Mouse (Mus musculus) spleen, adult 2 months (tissue): ENCODE data around the gene Chchd10. TPM values are rescaled to one million over a fixed set of nuclear protein-coding genes. Genes with fewer than 3 reads are reported as not detected.
A peak's percentile ranks its signal among the peaks of the same experiment; 100 is the strongest.

ENCODE experiments used
- DNase-seq, 2 experiments: peaks; one replicate each; pipeline versions ENCODE4 v3.0.0 to v3.0.0-alpha.2; 2012 to 2021; ENCODE audit warnings: low spot score in 2 of 2, low read depth in 1 of 2
- H3K27ac ChIP-seq: fragments of 200-500 bp; 2 replicates; pipeline ENCODE4 v1.5.1; 2012; ENCODE audit warnings: low read length, inconsistent platforms; ENCODE audit not compliant: insufficient read depth
- H3K27me3 ChIP-seq: fragments of 200-500 bp; 2 replicates; pipeline ENCODE4 v1.6.1; 2012; ENCODE audit warnings: mild to moderate bottlenecking, moderate library complexity, low read length, inconsistent platforms; ENCODE audit not compliant: control insufficient read depth, insufficient read depth
- H3K36me3 ChIP-seq: fragments of 200-500 bp; 2 replicates; pipeline ENCODE4 v1.6.1; 2012; ENCODE audit warnings: mild to moderate bottlenecking, low read length, inconsistent platforms; ENCODE audit not compliant: control insufficient read depth, insufficient read depth
- H3K4me1 ChIP-seq: fragments of 200-500 bp; 2 replicates; pipeline ENCODE4 v1.6.1; 2011; ENCODE audit warnings: inconsistent platforms; ENCODE audit not compliant: control insufficient read depth, insufficient read depth, insufficient read length
- H3K4me3 ChIP-seq: fragments of 200-500 bp; 2 replicates; pipeline ENCODE4 v1.5.1; 2011; ENCODE audit warnings: mild to moderate bottlenecking, inconsistent platforms; ENCODE audit not compliant: insufficient read depth, insufficient read length; ENCODE audit errors: extremely low read depth
- CTCF ChIP-seq: fragments of 200-500 bp; IDR thresholded peaks from 2 replicates; pipeline ENCODE4 v1.5.1; 2011; ENCODE audit warnings: mild to moderate bottlenecking, inconsistent platforms; ENCODE audit not compliant: insufficient read depth, insufficient read length, insufficient replicate concordance; ENCODE audit errors: extremely low read depth
- POLR2A ChIP-seq: fragments of 200-500 bp; IDR thresholded peaks from 2 replicates; pipeline ENCODE4 v1.6.1; 2011; ENCODE audit warnings: low read depth, low read length, inconsistent platforms
- WGBS: fragments of 180-500 bp; shearing (Covaris S2); methylation state at CpG from one replicate; pipeline ENCODE4 v1.1.7; 2018; 5-methylcytosine and 5-hydroxymethylcytosine counted together
- polyA plus RNA-seq: library from polyadenylated mRNA; depleted of rRNA; stranded (reverse); fragments of >200 nt; gene quantifications from 2 replicates; pipeline ENCODE4 v1.2.3, GENCODE M21; 2012

Gene Chchd10
- polyA plus RNA-seq, 1 experiment = 86.8 TPM

- no peaks in the 10 kb centered on the region for H3K27me3 ChIP-seq
- H3K4me3 ChIP-seq = peak overlapping the region; percentile 99
- H3K36me3 ChIP-seq = no peaks in the 10 kb centered on the region
- TF ChIP-seq POLR2A = no peak
- TF ChIP-seq CTCF = no peak
- peak overlapping the region; percentile 71 for H3K27ac ChIP-seq
- H3K4me1 ChIP-seq = no peaks in the 10 kb centered on the region; the same call in 1 of the 2 replicates
- no peak for DNase-seq
- WGBS = 6% methylated on average over 22 of the region's 22 CpGs
Observed at GRCm38 (mm10) chr10:75921726-75922560, 11.0 kb upstream of the Chchd10 start.

DNA sequence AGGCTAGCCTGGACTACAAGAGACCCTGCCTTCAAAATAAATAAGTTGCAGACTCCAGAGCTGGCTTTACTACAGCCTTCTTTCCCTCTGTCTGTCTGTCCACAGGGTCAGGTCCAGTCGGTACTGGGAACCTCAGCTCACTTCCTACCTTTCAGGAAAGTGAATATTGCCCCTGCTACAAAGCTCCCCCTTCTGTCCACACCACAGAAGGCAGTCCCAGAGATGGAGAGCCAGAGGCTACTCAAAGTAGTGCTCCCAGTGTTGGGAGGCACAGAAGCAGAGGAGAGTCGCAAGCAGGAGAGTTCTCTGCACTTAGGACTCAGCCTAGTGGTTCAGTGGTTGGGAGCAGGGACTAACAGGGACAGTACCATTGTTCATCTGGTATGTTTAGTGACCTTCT lies 8.6 kb upstream of the Chchd10 start:
- TF ChIP-seq CTCF (no peak), POLR2A (no peak)
- no peak overlapping the region for H3K4me3 ChIP-seq
- H3K27me3 ChIP-seq = no peaks in the 10 kb centered on the region
- no peak overlapping the region for H3K27ac ChIP-seq
- no peak for DNase-seq
- H3K36me3 ChIP-seq = no peaks in the 10 kb centered on the region
- no peaks in the 10 kb centered on the region; the same call in 1 of the 2 replicates for H3K4me1 ChIP-seq
- 60% methylated on average over 2 of the region's 2 CpGs for WGBS

- no peak for DNase-seq
- Histone ChIP-seq H3K36me3 (no peaks in the 10 kb centered on the region), H3K4me1 (peaks cover under 1% of the 10 kb centered on the region; the same call in 1 of the 2 replicates), H3K4me3 (peak overlapping the region; percentile 6; the same call in 1 of the 2 replicates), H3K27me3 (no peaks in the 10 kb centered on the region), H3K27ac (no peak overlapping the region)
- WGBS = 75% methylated on average over 13 of the region's 13 CpGs
- TF ChIP-seq POLR2A (no peak), CTCF (no peak)
Observed at GRCm38 (mm10) chr10:75926396-75926795, 6.5 kb upstream of the Chchd10 start.

DNA sequence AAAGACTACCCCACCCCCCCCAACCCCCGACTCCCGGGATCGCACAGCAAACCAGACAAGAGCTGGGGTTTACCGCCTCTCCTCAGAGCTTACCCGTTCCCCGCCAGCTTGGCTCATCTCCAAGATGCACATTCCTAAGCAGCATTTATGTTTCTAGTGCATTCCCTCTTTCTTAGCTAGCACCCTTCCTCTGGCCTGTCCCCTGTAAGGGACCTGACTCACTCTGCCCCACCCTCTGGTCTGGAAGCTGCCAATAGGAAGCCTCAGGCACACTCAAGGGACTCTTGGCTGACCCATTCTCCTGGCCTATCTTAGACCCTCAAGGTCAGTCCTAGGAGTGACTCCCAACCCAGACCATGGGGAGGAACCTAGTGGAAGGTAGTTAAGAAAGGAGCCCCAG lies 2.6 kb upstream of the Chchd10 start:
- TF ChIP-seq CTCF (no peak), POLR2A (no peak)
- Histone ChIP-seq H3K4me3 (no peak overlapping the region), H3K36me3 (no peaks in the 10 kb centered on the region), H3K27me3 (no peaks in the 10 kb centered on the region), H3K4me1 (peaks cover 14% of the 10 kb centered on the region), H3K27ac (no peak overlapping the region)
- 62% methylated on average over 6 of the region's 6 CpGs for WGBS
- DNase-seq = no peak

DNA sequence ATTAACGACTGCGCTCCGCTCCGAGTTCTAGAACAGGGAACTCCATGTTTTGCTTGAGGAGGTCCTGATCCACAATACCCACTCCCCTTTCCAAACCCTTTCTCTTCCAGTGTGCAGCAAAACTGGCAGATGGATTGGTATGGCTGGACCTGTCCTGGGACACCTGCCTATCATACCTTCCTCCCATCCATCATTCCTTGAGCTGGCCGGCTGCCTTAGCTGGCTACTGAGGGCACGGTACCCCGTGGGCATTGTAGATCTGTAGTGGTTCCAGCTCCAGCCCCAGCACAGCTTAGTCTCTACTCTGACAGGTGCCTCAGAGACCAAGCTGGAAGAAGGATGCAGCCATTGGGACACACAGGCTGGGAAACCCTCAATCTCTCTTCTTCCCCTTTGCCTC lies 1.6 kb upstream of the Chchd10 start:
- no peaks in the 10 kb centered on the region for H3K36me3 ChIP-seq
- no peak overlapping the region for H3K4me3 ChIP-seq
- no peaks in the 10 kb centered on the region for H3K27me3 ChIP-seq
- WGBS = 54% methylated on average over 7 of the region's 7 CpGs
- no peak overlapping the region for H3K27ac ChIP-seq
- no peak for TF ChIP-seq POLR2A
- no peak for TF ChIP-seq CTCF
- no peak for DNase-seq
- H3K4me1 ChIP-seq = peaks cover 17% of the 10 kb centered on the region

- DNase-seq = peak in 1 of 2 experiments; percentile 50
- TF ChIP-seq CTCF = no peak
- Histone ChIP-seq H3K27me3 (no peaks in the 10 kb centered on the region), H3K4me1 (peaks cover 17% of the 10 kb centered on the region), H3K4me3 (peak overlapping the region; percentile 59), H3K27ac (peak overlapping the region; percentile 33; the same call in 1 of the 2 replicates), H3K36me3 (no peaks in the 10 kb centered on the region)
- 3% methylated on average over 41 of the region's 44 CpGs for WGBS
Observed at GRCm38 (mm10) chr10:75932081-75932678, 750 bp upstream of the Chchd10 start.

GRCm38 (mm10) chr10:75934991-75935390 lies 2.1 kb downstream of the Chchd10 start:
- H3K27ac ChIP-seq = no peak overlapping the region
- WGBS = 53% methylated on average over 1 of the region's 1 CpGs
- peaks cover 22% of the 10 kb centered on the region for H3K4me1 ChIP-seq
- no peak overlapping the region for H3K4me3 ChIP-seq
- no peaks in the 10 kb centered on the region for H3K36me3 ChIP-seq
- DNase-seq = no peak
- TF ChIP-seq POLR2A (no peak), CTCF (no peak)
- H3K27me3 ChIP-seq = no peaks in the 10 kb centered on the region
